Mouse (Mus musculus) B cell, adult 2 months (primary cell): ENCODE results near the gene Mcm6.

Experiments
- DNase-seq, 2 experiments: peaks; one replicate each; pipeline ENCODE4 v3.0.0; 2022

Mcm6 gene

GRCm38 (mm10) chr1:128359554-128360376 is at the start of gene Mcm6:
Gene Mcm6 (minus strand): TSS chr1:128359664.
- DNase-seq, result peak; percentile 93 to 94

DNA sequence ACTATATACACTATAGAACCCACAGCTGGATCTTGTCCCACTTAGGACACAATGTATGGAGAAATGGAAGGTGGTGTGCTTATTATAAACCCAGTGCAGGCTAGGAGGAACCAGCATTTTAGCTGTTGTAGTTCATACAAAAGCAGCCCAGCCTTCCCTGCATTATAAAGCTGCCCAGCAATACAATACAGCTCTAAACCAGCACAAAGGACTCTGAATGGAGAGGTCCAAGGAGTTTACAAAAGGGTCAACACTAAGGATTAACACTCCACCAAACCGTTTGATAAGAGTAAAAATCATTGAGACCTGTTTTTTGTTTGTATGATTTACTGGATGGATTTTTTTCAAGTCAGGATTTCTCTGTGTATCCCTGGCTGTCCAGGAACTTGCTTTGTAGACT is 47.4 kb upstream of the Mcm6 start:
- no peak for DNase-seq

- no peak for DNase-seq
Observed at GRCm38 (mm10) chr1:128405675-128406074, 46.2 kb upstream of the Mcm6 start.

GRCm38 (mm10) chr1:128405041-128405481 is 45.6 kb upstream of the Mcm6 start:
- no peak for DNase-seq

DNA sequence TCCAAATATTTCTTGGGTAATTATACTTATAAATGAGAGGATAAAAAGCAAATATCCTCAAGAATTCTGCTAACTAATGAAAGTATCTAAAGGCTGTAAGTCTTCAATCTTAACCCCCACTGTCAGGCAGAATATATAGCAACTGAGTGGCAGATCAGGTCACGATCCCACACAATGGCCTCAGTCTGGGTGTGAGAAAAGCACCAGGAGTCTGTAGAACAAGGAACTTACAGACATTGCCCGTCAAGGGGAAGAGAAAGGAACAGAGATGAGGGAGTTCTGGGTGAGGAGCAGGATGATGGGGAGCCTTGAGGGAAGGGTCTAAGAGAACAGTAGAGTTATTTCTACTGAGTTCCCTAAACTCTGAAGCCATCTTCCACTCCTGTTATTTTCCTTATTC is 41.5 kb upstream of the Mcm6 start:
- DNase-seq, result no peak

DNA sequence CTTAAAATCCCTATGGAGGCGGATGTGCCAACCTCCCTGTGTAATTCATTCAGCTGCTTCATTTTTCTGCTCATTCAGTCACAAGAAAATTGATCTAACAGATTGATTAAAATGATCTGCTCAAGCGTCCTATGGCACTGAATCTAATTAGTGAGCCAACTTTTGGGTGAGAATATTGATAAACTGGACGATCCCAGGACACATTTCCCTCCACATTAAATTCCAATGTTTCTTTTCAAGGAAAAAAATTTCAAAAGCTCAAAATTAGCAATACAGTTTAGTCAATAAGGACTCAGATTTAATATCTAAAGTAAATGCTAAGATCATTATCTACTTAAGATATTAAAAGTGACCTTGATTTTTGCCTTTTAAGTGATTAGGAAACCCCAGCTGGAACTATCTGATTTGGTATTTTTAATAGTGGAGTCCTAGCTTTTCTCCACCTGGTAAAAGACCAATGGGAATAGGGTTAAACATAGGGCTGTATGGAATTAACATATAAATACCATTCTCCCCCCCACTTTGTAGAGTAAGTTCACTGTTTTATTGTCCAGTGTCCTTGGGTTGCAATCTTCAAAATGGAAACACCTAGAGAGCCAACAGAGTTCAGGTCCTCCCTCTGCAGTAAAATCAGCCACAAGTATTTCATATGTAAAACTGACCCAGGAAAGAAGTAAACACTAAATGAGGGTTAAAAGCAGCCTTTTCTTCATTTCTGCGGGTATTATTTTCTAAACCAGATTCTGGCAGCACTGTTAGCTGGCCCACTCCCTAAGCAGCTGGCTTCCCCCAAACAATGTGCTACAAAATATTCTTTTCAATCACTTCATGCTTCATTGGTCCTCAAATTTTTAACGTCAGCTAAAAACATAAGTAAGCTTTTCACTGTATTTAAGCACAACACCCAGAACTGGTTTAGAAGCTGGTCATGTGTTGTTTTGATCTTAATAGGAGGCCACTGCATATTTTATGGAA is 40.8 kb upstream of the Mcm6 start:
- DNase-seq, result no peak

DNA sequence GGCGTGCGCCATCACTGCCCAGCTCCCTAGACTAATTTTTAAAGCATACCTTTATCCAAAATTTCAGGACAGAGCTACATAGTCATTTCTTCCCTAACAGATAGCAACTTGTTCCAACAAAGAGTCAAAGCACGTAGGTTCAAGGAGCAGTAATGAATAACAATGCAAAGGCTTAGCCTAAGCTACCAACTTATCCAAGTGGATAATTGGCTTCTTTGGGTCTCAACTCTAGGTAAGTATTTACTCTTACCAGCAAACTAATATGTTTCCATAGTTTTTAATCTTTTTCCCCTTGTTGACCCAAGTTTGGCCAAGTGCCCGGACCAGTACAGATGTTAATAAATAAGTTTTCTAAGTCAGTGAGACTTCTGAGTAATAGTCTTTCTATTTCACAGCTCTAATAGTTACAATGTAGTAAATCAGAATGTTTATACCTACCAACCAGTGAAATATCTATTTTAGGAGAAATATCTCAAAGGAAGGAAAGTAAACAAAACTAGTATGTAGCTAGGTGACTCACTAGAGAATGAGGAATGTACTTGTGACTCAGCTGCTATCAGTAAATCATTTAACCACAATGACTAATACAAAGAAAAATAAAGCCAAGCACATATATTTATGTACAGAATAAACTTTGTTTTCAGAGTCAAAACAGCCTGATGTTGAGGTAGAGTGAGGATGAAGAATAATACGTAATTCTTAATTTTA is 39.4 kb upstream of the Mcm6 start:
- DNase-seq, result no peak

- DNase-seq, result no peak
Observed at GRCm38 (mm10) chr1:128394657-128395056, 35.2 kb upstream of the Mcm6 start.

DNA sequence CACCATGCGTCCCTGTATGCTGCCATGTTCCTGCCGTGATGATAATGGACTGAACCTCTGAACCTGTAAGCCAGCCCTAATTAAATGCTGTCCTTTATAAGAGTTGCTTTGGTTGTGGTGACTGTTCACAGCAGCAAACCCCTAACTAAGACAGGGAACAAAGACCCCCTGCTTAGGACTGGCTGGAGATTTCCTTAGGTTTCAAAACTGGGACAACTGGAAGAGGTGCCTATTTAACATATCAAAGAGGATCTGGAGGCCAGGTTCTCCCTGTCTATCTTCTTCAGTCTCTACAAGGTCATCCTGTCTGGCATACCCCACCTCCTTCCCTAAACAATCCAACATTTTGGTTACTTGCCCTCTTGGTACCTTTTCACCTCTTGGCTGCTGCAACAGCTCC is 32.9 kb upstream of the Mcm6 start:
- DNase-seq, result no peak

GRCm38 (mm10) chr1:128386487-128386886 is 27.0 kb upstream of the Mcm6 start:
- no peak for DNase-seq

DNA sequence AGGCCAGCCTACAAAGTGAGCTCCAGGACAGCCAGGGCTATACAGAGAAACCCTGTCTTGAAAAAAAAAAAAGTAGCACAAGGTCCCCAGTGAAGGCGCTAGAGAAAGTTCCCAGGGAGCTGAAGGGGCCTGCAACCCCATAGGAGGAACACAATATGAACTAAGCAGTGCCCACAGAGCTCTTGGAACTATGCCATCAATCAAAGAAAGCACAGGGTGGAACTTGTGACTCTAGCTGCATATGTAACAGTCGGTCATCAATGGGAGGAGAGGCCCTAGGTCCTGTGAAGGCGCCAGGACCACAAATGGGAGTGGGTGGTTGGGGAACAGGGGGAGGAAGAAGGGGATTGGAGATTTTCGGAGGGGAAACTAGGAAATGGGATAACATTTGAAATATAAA is 17.4 kb upstream of the Mcm6 start:
- no peak for DNase-seq

GRCm38 (mm10) chr1:128372143-128372860 is 12.8 kb upstream of the Mcm6 start:
- DNase-seq, result no peak

GRCm38 (mm10) chr1:128368732-128369441 is 9.4 kb upstream of the Mcm6 start:
- DNase-seq, result peak; percentile 71 to 73

DNA sequence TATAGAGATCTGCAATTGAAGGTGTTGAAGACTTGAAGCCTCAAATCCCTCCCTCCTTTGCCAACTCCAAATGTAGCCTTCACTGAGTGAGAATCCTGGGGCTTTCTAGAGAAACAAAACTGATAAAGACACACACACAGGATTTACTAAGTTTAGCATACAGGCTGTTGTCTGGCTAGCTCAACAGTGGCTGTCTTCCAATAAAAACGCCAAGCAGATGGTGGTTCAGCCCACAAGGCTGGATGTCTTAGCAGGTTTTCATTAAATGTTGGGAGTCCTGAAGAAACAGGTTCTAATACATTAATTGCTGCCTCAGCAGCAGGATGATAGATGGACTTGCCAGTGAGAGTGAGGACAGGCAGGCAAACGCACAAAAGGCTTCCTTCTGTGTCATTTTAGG is 1.1 kb upstream of the Mcm6 start:
- no peak for DNase-seq

DNA sequence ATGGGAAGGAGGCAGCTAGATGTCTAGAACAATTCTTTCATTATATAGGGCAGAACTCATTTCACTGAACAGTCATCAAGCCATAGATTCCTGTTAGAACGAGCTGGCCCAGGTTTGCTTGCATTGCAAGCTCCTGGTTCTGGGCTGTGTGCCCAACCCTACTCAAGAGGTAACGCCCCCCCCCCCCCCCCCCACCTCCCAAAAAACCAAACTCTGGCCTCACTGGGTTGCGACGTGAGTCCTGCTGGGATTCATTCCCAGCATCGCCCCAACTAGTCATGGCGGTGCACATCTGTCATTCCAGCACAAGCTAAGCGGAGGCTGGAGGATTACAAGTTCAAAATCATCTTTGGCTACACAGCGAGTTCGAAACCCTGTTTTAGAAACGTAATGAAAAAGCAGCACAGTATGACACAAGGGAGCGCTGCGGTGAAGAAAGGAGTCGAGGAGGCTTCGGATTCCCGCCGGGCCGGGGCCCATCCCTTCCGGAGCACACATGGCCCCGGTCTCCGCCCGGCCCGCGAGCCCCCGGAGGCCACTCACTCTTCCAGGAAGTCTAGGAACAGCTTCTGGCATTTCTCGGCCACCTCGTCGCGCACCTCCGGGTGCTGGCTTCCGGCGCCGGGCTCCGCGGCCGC is 429 bp downstream of the Mcm6 start:
- DNase-seq, result no peak

- peak in 1 of 2 experiments; percentile 7 for DNase-seq
Observed at GRCm38 (mm10) chr1:128358276-128358675, 1.2 kb downstream of the Mcm6 start.

GRCm38 (mm10) chr1:128357452-128357851 is 2.0 kb downstream of the Mcm6 start:
- DNase-seq, result peak; percentile 20 to 26

GRCm38 (mm10) chr1:128353092-128353491 is 6.4 kb downstream of the Mcm6 start:
- DNase-seq, result no peak

DNA sequence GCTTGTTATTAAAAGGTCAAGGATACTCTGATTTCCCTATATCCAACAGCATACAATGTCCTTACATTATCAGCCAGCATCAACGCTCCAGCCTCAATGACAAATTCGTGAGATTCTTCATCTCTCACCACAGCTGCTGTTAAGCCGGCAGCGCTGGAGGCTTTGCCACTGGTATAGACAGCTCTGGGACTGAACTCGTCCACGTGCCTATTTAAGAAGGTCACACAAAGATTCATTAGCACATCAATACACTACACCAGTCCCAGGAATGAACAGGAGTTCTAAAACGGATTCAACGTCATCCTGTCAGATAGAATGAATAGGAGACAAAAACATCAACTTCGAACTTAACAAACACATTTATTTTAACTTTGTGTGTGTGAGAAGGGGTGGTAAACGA is 15.2 kb downstream of the Mcm6 start:
- DNase-seq, result no peak

- DNase-seq, result no peak
Observed at GRCm38 (mm10) chr1:128337708-128338320, 21.6 kb downstream of the Mcm6 start.

GRCm38 (mm10) chr1:128330313-128330712 is 29.2 kb downstream of the Mcm6 start:
- no peak for DNase-seq
